Mouse (Mus musculus) embryonic fibroblast, embryonic 13.5 days (primary cell): ENCODE results near the gene Cux2. TPM values are rescaled to one million over a fixed set of nuclear protein-coding genes. Genes with fewer than 3 reads are reported as not detected.

Source experiments
- H3K27ac ChIP-seq: 2 replicates; pipeline ENCODE4 v1.5.1; 2012; ENCODE audit warnings: low read length, control low read depth, inconsistent platforms; ENCODE audit not compliant: insufficient read depth
- H3K4me1 ChIP-seq: 2 replicates; pipeline ENCODE4 v1.6.1; 2011; ENCODE audit warnings: low read length; ENCODE audit not compliant: control insufficient read depth, insufficient read depth
- H3K4me3 ChIP-seq: 2 replicates; pipeline ENCODE4 v1.5.1; 2011; ENCODE audit warnings: mild to moderate bottlenecking, control low read depth, low read length; ENCODE audit not compliant: insufficient read depth
- CTCF ChIP-seq: IDR thresholded peaks from 2 replicates; pipeline ENCODE4 v1.5.1; 2011; ENCODE audit warnings: mild to moderate bottlenecking, control low read depth, low read length, moderate library complexity, borderline replicate concordance; ENCODE audit not compliant: insufficient read depth
- POLR2A ChIP-seq: IDR thresholded peaks from 2 replicates; pipeline ENCODE4 v1.6.1; 2011; ENCODE audit warnings: low read depth, mild to moderate bottlenecking, control low read depth, low read length, moderate library complexity
- polyA plus RNA-seq: library from polyadenylated mRNA; stranded (reverse); fragments of >200 nt; gene quantifications from 2 replicates; pipeline ENCODE4 v1.2.4, GENCODE M21; 2011; ENCODE audit warnings: low read depth; ENCODE audit not compliant: missing spikeins, insufficient read length

Gene Cux2
- polyA plus RNA-seq, 1 experiment, result 1.0 TPM

- Histone ChIP-seq H3K27ac (no peak overlapping the region), H3K4me3 (peak overlapping the region; percentile 12; the same call in 1 of the 2 replicates), H3K4me1 (peaks cover 5% of the 10 kb centered on the region)
- TF ChIP-seq CTCF (no peak), POLR2A (no peak)
Observed at GRCm38 (mm10) chr5:121843138-121843905, 206.6 kb downstream of the Cux2 start.

GRCm38 (mm10) chr5:121842665-121843118 lies 207.2 kb downstream of the Cux2 start:
- TF ChIP-seq POLR2A, result no peak
- TF ChIP-seq CTCF, result peak; percentile 93
- peaks cover 9% of the 10 kb centered on the region for H3K4me1 ChIP-seq
- no peak overlapping the region for H3K27ac ChIP-seq
- peak overlapping the region; percentile 41 for H3K4me3 ChIP-seq

DNA sequence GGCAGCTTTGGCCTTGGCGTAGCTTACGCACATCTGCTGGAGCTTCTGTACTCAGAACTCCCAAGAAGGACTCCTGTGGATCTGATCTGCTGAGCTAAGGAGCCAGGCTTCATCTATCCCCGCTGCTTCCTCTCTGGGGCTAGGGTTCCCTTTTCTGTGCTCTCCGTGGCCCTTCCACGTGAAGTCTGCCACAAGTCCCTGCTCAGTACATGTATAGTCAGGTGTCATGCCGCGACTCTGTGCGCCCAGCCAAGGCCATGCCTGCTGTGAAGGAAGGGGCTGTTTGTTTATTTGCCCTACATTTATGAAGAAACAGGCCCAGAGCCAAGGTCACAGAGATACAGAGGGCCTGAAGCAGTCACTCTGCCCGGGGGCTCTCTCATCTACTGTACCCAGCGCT lies 207.9 kb downstream of the Cux2 start:
- no peak overlapping the region for H3K27ac ChIP-seq
- TF ChIP-seq CTCF, result no peak
- no peak for TF ChIP-seq POLR2A
- H3K4me1 ChIP-seq, result peaks cover 9% of the 10 kb centered on the region
- H3K4me3 ChIP-seq, result no peak overlapping the region

DNA sequence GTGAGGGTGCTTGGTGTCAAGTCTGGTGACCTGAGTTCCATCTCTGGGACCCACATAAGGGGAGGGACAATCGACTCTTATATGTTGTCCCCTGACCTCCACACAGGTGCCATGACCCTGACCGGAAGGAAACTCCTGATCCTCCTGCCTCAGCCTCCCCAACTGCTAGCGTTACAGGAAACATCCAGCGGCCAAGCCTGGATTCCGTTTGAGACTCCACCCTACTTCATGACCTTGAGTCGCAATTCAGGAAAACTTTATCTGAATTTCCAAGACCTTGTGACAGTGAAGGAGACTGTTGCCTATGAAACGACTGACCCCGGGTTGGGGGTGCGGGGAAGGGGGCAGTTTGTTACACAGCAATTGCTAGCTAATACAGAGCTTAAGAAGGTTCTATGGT lies 208.4 kb downstream of the Cux2 start:
- no peak overlapping the region for H3K27ac ChIP-seq
- peaks cover 9% of the 10 kb centered on the region for H3K4me1 ChIP-seq
- no peak for TF ChIP-seq POLR2A
- TF ChIP-seq CTCF, result no peak
- no peak overlapping the region for H3K4me3 ChIP-seq

DNA sequence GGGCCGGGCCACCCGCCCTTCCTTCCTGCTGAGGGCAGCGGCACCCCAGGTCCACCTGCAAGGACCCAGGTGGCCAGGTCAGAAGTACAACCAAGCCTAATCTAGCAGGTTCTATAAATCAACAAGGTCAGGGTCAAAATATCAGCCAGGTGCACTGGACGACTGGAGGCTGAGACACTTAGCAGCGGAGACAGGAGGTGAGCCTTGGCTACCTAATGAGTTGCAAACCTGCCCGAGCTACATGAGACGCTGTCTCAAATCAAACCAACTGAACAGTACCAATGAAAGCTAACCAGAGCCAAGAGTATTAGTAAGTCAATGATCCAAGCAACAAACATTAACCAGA lies 210.8 kb downstream of the Cux2 start:
- Histone ChIP-seq H3K4me3 (no peak overlapping the region), H3K27ac (no peak overlapping the region), H3K4me1 (peaks cover 14% of the 10 kb centered on the region)
- TF ChIP-seq CTCF (no peak), POLR2A (no peak)

GRCm38 (mm10) chr5:121838341-121839127 lies 211.4 kb downstream of the Cux2 start:
- no peak for TF ChIP-seq CTCF
- TF ChIP-seq POLR2A, result 0 out of 2 replicates have a peak, but pooled peaks have one; percentile 30
- Histone ChIP-seq H3K4me3 (peak overlapping the region; percentile 27), H3K27ac (peak overlapping the region; percentile 28), H3K4me1 (peaks cover 13% of the 10 kb centered on the region)

GRCm38 (mm10) chr5:121837441-121838340 lies 212.2 kb downstream of the Cux2 start, which contains the start of gene Sh2b3:
Gene Sh2b3, minus strand, starts transcription at chr5:121837646.
- TF ChIP-seq CTCF (no peak), POLR2A (peak; percentile 67)
- Histone ChIP-seq H3K27ac (peak within 1 kb of the TSS; percentile 98), H3K4me1 (peaks cover 14% of the 10 kb centered on the region), H3K4me3 (peak within 1 kb of the TSS; percentile 85)

DNA sequence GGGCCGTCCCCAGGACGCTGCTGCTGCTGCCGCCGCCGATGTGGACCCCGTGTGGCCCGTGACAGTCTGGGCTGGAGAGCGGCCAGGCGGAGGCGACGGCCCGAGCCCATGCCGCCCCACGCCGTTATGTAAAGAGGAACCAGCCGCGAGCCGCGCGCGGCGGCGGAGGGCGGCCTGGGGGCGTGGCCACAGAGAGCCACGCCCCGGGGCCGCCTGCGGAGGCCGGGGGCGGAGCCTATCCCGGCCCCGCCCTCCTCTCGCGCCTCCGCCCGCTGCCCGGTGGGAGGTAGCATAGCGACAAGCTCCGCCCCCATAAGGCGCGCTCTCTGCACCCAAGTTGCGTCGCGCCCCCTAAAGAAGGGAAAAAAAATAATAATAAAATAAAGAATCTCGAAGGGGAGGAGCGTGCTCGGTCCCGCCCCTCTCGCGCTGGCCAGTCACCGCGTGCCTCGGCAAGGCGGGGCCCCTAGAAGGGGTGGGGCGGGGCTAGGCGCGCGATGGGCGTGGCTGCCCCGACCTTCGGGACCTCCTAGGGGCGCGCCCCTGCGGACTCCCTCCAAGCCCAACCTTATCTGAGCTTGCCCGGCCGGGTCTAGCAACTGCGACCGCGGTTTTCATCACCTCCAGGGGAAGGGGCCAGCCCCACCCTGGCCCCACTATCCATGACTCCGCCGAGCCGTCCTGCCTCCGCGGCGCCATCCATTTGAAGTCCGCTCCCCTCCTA lies 213.0 kb downstream of the Cux2 start:
- peak; percentile 94 for TF ChIP-seq POLR2A
- TF ChIP-seq CTCF, result no peak
- Histone ChIP-seq H3K4me1 (peaks cover 14% of the 10 kb centered on the region), H3K27ac (peak overlapping the region; percentile 98), H3K4me3 (peak overlapping the region; percentile 85)

DNA sequence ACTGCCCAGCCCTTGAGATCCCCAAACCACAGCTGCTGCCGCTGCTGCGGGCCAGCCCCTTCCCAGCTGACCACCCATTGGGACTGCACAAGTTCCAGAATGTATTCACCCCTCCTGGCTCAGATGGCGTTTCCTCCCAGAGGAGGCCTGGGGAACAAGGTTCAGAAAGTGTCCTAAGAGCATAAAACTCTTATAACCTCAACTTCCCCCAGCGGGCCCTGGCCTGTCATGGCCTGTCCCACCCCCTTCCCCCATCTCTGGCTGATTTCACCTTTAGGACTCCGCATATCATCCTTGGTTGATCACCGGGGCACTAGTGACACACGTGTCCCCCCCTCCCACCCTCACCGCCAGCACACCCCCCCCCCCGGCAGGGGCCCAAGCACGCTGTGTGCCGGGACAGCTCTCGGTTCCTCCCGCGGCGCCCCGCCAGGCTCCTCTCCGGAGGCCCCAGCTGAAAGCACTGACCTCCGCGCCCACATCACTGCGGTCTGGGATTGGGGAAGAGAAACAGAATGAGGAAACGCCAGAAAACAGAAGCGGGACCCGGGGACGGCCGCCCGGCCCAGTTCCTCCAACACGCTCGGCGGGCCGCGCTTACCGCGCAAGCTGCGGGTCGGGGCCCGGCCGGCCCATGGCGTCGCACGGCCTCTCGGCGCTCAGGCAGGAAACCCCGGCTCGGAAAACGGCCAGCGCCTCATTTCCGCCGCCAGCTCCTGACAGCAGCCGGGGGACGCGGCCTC lies 213.8 kb downstream of the Cux2 start:
- Histone ChIP-seq H3K27ac (peak overlapping the region; percentile 44), H3K4me1 (peaks cover 14% of the 10 kb centered on the region), H3K4me3 (peak overlapping the region; percentile 67)
- no peak for TF ChIP-seq POLR2A
- no peak for TF ChIP-seq CTCF
